Mouse (Mus musculus): ENCODE measurements around the gene Slc35f2.

DNA sequence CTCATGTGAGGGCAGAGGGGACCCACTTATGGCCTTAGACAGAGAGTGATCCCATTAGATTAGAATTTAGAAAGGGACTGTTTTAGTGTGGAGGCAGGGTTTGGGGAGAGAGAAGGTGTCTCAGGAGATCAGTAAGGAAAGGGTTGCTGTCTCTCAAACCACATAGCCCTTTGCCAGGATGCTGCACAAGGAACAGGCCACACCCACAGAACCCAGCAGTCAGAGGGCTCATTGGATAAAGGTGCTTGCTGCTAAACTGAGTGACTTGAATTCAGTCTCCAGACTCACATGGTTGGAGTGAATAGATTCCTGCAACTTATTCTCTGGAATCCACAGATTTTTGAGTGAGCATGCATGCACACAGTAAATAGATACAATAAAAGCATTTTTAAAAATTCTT lies 24.0 kb downstream of the Slc35f2 start:
- TF ChIP-seq POLR2A (IDR thresholded peaks at IDR 0.05; ENCODE audit: extremely low read depth, insufficient read depth, low read length) (no peak), CTCF (IDR thresholded peaks at IDR 0.05; ENCODE audit: low read depth, low read length) (no peak)

Data from liver, adult 2 months (tissue).